14 mouse cellular contexts compared by ENCODE assay signal in the genomic region with DNA sequence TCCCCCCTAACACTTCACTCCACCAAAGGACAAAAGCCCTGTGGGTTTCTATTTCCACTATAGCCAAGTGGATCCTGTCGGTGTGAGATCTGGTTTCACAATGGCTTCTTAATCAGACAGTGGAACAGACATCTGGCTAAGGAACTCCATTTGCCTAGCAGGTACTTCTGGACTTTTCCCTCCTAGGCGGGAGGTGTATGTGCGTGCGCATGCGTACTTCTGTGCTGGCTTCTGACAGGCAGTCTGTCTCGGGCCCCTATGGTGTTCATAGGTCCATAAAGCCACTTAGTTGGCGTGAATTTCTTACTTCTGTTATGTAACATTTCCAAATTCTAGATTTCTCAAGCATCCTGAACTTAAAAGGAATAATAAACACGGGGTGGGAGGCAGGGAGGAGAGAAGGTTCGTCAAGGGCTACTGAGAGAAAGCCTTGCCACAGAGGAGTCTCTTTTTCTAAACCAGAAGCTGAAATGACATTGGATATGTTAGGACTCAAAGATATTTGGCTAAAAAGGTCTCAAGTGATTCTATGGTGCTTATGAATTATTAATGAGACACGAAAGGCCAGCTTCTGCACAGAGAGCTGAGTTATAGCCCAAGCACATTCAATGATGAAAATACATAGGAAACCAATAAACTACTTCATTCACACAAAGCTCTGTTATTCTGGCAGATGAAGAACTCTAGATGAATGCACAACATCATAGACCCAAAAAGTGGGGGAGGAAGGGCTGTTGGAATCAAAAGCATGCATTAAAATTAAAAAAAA.
A peak's percentile ranks its signal among the peaks of the same experiment; 100 is the strongest.
DNase-seq lines count a peak whose midpoint lies in the region; ATAC-seq and TF ChIP-seq lines count a peak whose summit lies in the region.
"Had no signal": no experiment of that assay in that cellular context is flagged by ENCODE, and none has a peak within 500 bp of the region (broad histone marks: within the 10 kb centered on the region; RNA-seq: fewer than 3 reads in every experiment).

No protein-coding gene starts in this region.

- H3K4me1 ChIP-seq in kidney, adult 2 months (ENCODE audit: control insufficient read depth, insufficient read depth, low read length), result no peaks in the 10 kb centered on the region
- 0 out of 2 replicates have a peak, but pooled peaks cover 8% of the 10 kb centered on the region for H3K4me1 ChIP-seq in kidney, embryonic 14.5 days (ENCODE audit: control insufficient read depth, insufficient read depth, low read length)
- peaks cover 22% of the 10 kb centered on the region for H3K4me1 ChIP-seq in embryonic facial prominence, embryonic 12.5 days
- peaks cover 15% of the 10 kb centered on the region for H3K4me1 ChIP-seq in midbrain, embryonic 16.5 days (ENCODE audit: control insufficient read depth, insufficient read depth, low read length)
- H3K4me1 ChIP-seq: liver, embryonic 12.5 days had no signal

- H3K9ac ChIP-seq in kidney, embryonic 14.5 days (ENCODE audit: low read depth, low read length), result no peak overlapping the region
- no peak overlapping the region for H3K9ac ChIP-seq in embryonic facial prominence, embryonic 12.5 days
- no peak overlapping the region for H3K9ac ChIP-seq in midbrain, embryonic 16.5 days (ENCODE audit: low read depth, low read length)
- H3K9ac ChIP-seq: embryonic facial prominence, embryonic 15.5 days; heart, embryonic 15.5 days; liver, embryonic 12.5 days had no signal

- TF ChIP-seq POLR2A in kidney, adult 2 months (IDR thresholded peaks at IDR 0.05; ENCODE audit: low read depth, low read length), result no peak

- no peak for TF ChIP-seq CTCF in kidney, adult 2 months (conservative IDR thresholded peaks at IDR 0.05; ENCODE audit: insufficient read depth, insufficient read length, low read depth, low read length)

- H3K4me3 ChIP-seq in kidney, adult 2 months (ENCODE audit: insufficient read depth, low read depth, low read length), result no peak overlapping the region
- H3K4me3 ChIP-seq in kidney, embryonic 14.5 days (ENCODE audit: low read length), result no peak overlapping the region
- no peak overlapping the region for H3K4me3 ChIP-seq in embryonic facial prominence, embryonic 12.5 days
- no peak overlapping the region for H3K4me3 ChIP-seq in midbrain, embryonic 16.5 days (ENCODE audit: low read depth, low read length)
- H3K4me3 ChIP-seq: embryonic facial prominence, embryonic 15.5 days; heart, embryonic 15.5 days; liver, embryonic 12.5 days had no signal

- WGBS in kidney, adult 2 months, result 76% methylated on average over 10 of the region's 10 CpGs
- 74% methylated on average over 10 of the region's 10 CpGs for WGBS in kidney, embryonic 14.5 days
- WGBS in embryonic facial prominence, embryonic 12.5 days, result 68% methylated on average over 10 of the region's 10 CpGs
- WGBS in midbrain, embryonic 16.5 days, result 52% methylated on average over 10 of the region's 10 CpGs

- H3K27me3 ChIP-seq in kidney, adult 2 months (replicated peaks; ENCODE audit: control insufficient read depth, insufficient read depth, low read length), result no peaks in the 10 kb centered on the region
- H3K27me3 ChIP-seq in kidney, embryonic 14.5 days (ENCODE audit: control insufficient read depth, insufficient read depth, low read length), result no peaks in the 10 kb centered on the region
- H3K27me3 ChIP-seq in embryonic facial prominence, embryonic 12.5 days, result no peaks in the 10 kb centered on the region
- H3K27me3 ChIP-seq in midbrain, embryonic 16.5 days (ENCODE audit: control insufficient read depth, insufficient read depth, low read depth, low read length), result no peaks in the 10 kb centered on the region
- H3K27me3 ChIP-seq: embryonic facial prominence, embryonic 15.5 days; heart, embryonic 15.5 days; liver, embryonic 12.5 days had no signal

- ATAC-seq in kidney, embryonic 14.5 days (ENCODE audit: low FRiP score, low TSS enrichment), result no peak
- ATAC-seq in embryonic facial prominence, embryonic 12.5 days (ENCODE audit: insufficient number of reproducible peaks, insufficient read depth, low FRiP score, low TSS enrichment), result no peak
- ATAC-seq in midbrain, embryonic 16.5 days, result no peak
- ATAC-seq: intestine, postnatal 0 days; liver, embryonic 12.5 days had no signal

- H3K36me3 ChIP-seq in kidney, adult 2 months (ENCODE audit: control insufficient read depth, insufficient read depth, low read length), result no peaks in the 10 kb centered on the region
- H3K36me3 ChIP-seq in kidney, embryonic 14.5 days (ENCODE audit: control insufficient read depth, insufficient read depth, low read length), result no peaks in the 10 kb centered on the region
- no peaks in the 10 kb centered on the region for H3K36me3 ChIP-seq in embryonic facial prominence, embryonic 12.5 days
- H3K36me3 ChIP-seq in midbrain, embryonic 16.5 days (ENCODE audit: control insufficient read depth, insufficient read depth, low read length), result no peaks in the 10 kb centered on the region
- H3K36me3 ChIP-seq: heart, embryonic 15.5 days; liver, embryonic 12.5 days had no signal

- no peak overlapping the region for H3K4me2 ChIP-seq in kidney, embryonic 14.5 days (replicated peaks; ENCODE audit: low read depth, low read length)
- no peak overlapping the region for H3K4me2 ChIP-seq in embryonic facial prominence, embryonic 12.5 days (replicated peaks)
- H3K4me2 ChIP-seq in midbrain, embryonic 16.5 days (ENCODE audit: low read length), result no peak overlapping the region
- H3K4me2 ChIP-seq: embryonic facial prominence, embryonic 15.5 days; heart, embryonic 15.5 days; liver, embryonic 12.5 days had no signal

- DNase-seq in kidney, adult 2 months, result peak; percentile 43
- DNase-seq in kidney, postnatal 14 days, result peak; percentile 31
- DNase-seq in cerebellum, adult 11-12 months, result no peak
- no peak for DNase-seq in adrenal gland, postnatal 14 days
- DNase-seq in retina, embryonic 14.5 days (ENCODE audit: low spot score), result no peak
- DNase-seq: cerebellum, postnatal 10 days; lung, postnatal 10 days had no signal

- no peak overlapping the region for H3K27ac ChIP-seq in kidney, adult 2 months (ENCODE audit: insufficient read depth, low read depth, low read length)
- H3K27ac ChIP-seq in kidney, embryonic 14.5 days (ENCODE audit: low read depth, low read length), result no peak overlapping the region
- 0 out of 2 replicates have a peak overlapping the region, but pooled peaks have one; percentile 57 for H3K27ac ChIP-seq in embryonic facial prominence, embryonic 12.5 days
- H3K27ac ChIP-seq in midbrain, embryonic 16.5 days (ENCODE audit: low read length), result peak overlapping the region; percentile 2; the same call in 1 of the 2 replicates
- H3K27ac ChIP-seq: embryonic facial prominence, embryonic 15.5 days; heart, embryonic 15.5 days; liver, embryonic 12.5 days had no signal

- H3K9me3 ChIP-seq in kidney, embryonic 14.5 days (ENCODE audit: control insufficient read depth, low read length), result no peaks in the 10 kb centered on the region
- no peaks in the 10 kb centered on the region for H3K9me3 ChIP-seq in embryonic facial prominence, embryonic 12.5 days
- H3K9me3 ChIP-seq in midbrain, embryonic 16.5 days (replicated peaks; ENCODE audit: control insufficient read depth, low read length, poor library complexity, severe bottlenecking), result no peaks in the 10 kb centered on the region
- H3K9me3 ChIP-seq: embryonic facial prominence, embryonic 15.5 days; heart, embryonic 15.5 days; liver, embryonic 12.5 days had no signal

Comparison
In these comparisons a context has a peak if more than half of its experiments do, and no peak if none do; other contexts are left out.
1. DNase-seq: peak in kidney, adult 2 months (single experiment) and kidney, postnatal 14 days (single experiment); none in cerebellum, adult 11-12 months (single experiment), adrenal gland, postnatal 14 days (single experiment) and retina, embryonic 14.5 days (single experiment).
2. H3K27ac ChIP-seq: peak in embryonic facial prominence, embryonic 12.5 days (single experiment) and midbrain, embryonic 16.5 days (single experiment); none in kidney, adult 2 months (single experiment) and kidney, embryonic 14.5 days (single experiment).